Mouse (Mus musculus): ENCODE measurements around the gene Tex19.2. TPM values are rescaled to one million over a fixed set of nuclear protein-coding genes. Genes with fewer than 3 reads are reported as not detected.
"Not testable (repeated sequence)": the region's sequence is repeated elsewhere in the genome, so short reads cannot be mapped to it uniquely, and the experiment has no call there.

Tex19.2 gene
- polyA plus RNA-seq, 1 experiment from 2014 or later, result not detected

GRCm38 (mm10) chr11:121082857-121083500, 35.5 kb downstream of the Tex19.2 start:
- WGBS, result 43% methylated on average over 6 of the region's 6 CpGs
- H3K4me3 ChIP-seq (replicated peaks; ENCODE audit: low read length), result no peak overlapping the region
- H3K36me3 ChIP-seq (ENCODE audit: control insufficient read depth, insufficient read depth, low read length), result no peaks in the 10 kb centered on the region
- no peak for ATAC-seq (ENCODE audit: insufficient read depth, low FRiP score)
- peak overlapping the region; percentile 12; the same call in 1 of the 2 replicates for H3K4me2 ChIP-seq (ENCODE audit: low read depth, low read length)
- H3K9me3 ChIP-seq (replicated peaks; ENCODE audit: control insufficient read depth, low read length), result no peaks in the 10 kb centered on the region
- no peaks in the 10 kb centered on the region for H3K27me3 ChIP-seq (ENCODE audit: control insufficient read depth, insufficient read depth, low read length)
- peaks cover 10% of the 10 kb centered on the region for H3K4me1 ChIP-seq (ENCODE audit: control insufficient read depth, insufficient read depth, low read length)
- peak overlapping the region; percentile 21; the same call in 1 of the 2 replicates for H3K27ac ChIP-seq (ENCODE audit: low read length)
- H3K9ac ChIP-seq (ENCODE audit: low read length), result no peak overlapping the region

GRCm38 (mm10) chr11:121082250-121082649, 36.2 kb downstream of the Tex19.2 start:
- peaks cover 6% of the 10 kb centered on the region for H3K4me1 ChIP-seq (ENCODE audit: control insufficient read depth, insufficient read depth, low read length)
- ATAC-seq (ENCODE audit: insufficient read depth, low FRiP score), result no peak
- peak overlapping the region; percentile 12; the same call in 1 of the 2 replicates for H3K4me2 ChIP-seq (ENCODE audit: low read depth, low read length)
- H3K9me3 ChIP-seq (replicated peaks; ENCODE audit: control insufficient read depth, low read length), result no peaks in the 10 kb centered on the region
- H3K36me3 ChIP-seq (ENCODE audit: control insufficient read depth, insufficient read depth, low read length), result no peaks in the 10 kb centered on the region
- H3K27ac ChIP-seq (ENCODE audit: low read length), result 0 out of 2 replicates have a peak overlapping the region, but pooled peaks have one; percentile 21
- no peak overlapping the region for H3K4me3 ChIP-seq (replicated peaks; ENCODE audit: low read length)
- WGBS, result 78% methylated on average over 3 of the region's 3 CpGs
- H3K27me3 ChIP-seq (ENCODE audit: control insufficient read depth, insufficient read depth, low read length), result no peaks in the 10 kb centered on the region
- H3K9ac ChIP-seq (ENCODE audit: low read length), result no peak overlapping the region

DNA sequence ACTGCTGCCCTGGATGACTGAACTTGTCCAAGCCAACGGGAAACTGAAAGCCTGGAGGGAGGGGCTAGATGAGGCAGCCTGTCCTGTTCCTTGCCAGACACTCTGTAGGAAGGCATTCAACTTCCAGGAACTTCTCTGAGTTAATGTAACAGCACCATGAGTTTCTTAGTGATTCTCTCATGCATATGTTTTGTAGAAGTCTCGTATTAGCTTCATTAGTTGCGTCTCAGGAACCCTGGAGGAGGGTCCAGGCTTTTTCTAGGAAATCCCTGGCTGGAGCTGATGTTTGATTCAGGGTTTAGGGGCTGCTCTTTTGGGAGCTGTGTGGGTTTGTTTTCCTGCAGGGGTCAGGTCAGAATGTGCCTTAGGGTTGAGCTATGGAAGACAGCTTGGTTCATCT, 37.4 kb downstream of the Tex19.2 start, which contains the start of gene Sectm1a:
Gene Sectm1a, minus strand, starts transcription at position 101 of the 400 bp plus-strand sequence.
- 63% methylated on average over 3 of the region's 3 CpGs for WGBS
- Histone ChIP-seq H3K4me3 (replicated peaks; ENCODE audit: low read length) (no peak within 1 kb of the TSS), H3K27ac (ENCODE audit: low read length) (no peak within 1 kb of the TSS), H3K27me3 (ENCODE audit: control insufficient read depth, insufficient read depth, low read length) (no peaks in the 10 kb centered on the region), H3K4me2 (ENCODE audit: low read depth, low read length) (no peak within 1 kb of the TSS), H3K9me3 (replicated peaks; ENCODE audit: control insufficient read depth, low read length) (no peaks in the 10 kb centered on the region), H3K36me3 (ENCODE audit: control insufficient read depth, insufficient read depth, low read length) (no peaks in the 10 kb centered on the region), H3K4me1 (ENCODE audit: control insufficient read depth, insufficient read depth, low read length) (peaks cover 6% of the 10 kb centered on the region), H3K9ac (ENCODE audit: low read length) (no peak within 1 kb of the TSS)
- ATAC-seq (ENCODE audit: insufficient read depth, low FRiP score), result no peak

- H3K27ac ChIP-seq (ENCODE audit: low read length), result no peak overlapping the region
- WGBS, result 93% methylated on average over 8 of the region's 8 CpGs
- H3K4me3 ChIP-seq (replicated peaks; ENCODE audit: low read length), result no peak overlapping the region
- no peak overlapping the region for H3K4me2 ChIP-seq (ENCODE audit: low read depth, low read length)
- peaks cover 6% of the 10 kb centered on the region for H3K4me1 ChIP-seq (ENCODE audit: control insufficient read depth, insufficient read depth, low read length)
- no peaks in the 10 kb centered on the region for H3K9me3 ChIP-seq (replicated peaks; ENCODE audit: control insufficient read depth, low read length)
- H3K27me3 ChIP-seq (ENCODE audit: control insufficient read depth, insufficient read depth, low read length), result no peaks in the 10 kb centered on the region
- H3K36me3 ChIP-seq (ENCODE audit: control insufficient read depth, insufficient read depth, low read length), result no peaks in the 10 kb centered on the region
- no peak overlapping the region for H3K9ac ChIP-seq (ENCODE audit: low read length)
- no peak for ATAC-seq (ENCODE audit: insufficient read depth, low FRiP score)
Observed at GRCm38 (mm10) chr11:121080330-121080729, 38.1 kb downstream of the Tex19.2 start.

GRCm38 (mm10) chr11:121075655-121076054, 42.8 kb downstream of the Tex19.2 start:
- no peak overlapping the region for H3K4me3 ChIP-seq (replicated peaks; ENCODE audit: low read length)
- no peaks in the 10 kb centered on the region for H3K36me3 ChIP-seq (ENCODE audit: control insufficient read depth, insufficient read depth, low read length)
- no peaks in the 10 kb centered on the region for H3K9me3 ChIP-seq (replicated peaks; ENCODE audit: control insufficient read depth, low read length)
- no peak overlapping the region for H3K27ac ChIP-seq (ENCODE audit: low read length)
- no peak overlapping the region for H3K9ac ChIP-seq (ENCODE audit: low read length)
- H3K4me1 ChIP-seq (ENCODE audit: control insufficient read depth, insufficient read depth, low read length), result no peaks in the 10 kb centered on the region
- no peaks in the 10 kb centered on the region for H3K27me3 ChIP-seq (ENCODE audit: control insufficient read depth, insufficient read depth, low read length)
- 71% methylated on average over 5 of the region's 5 CpGs for WGBS
- no peak overlapping the region for H3K4me2 ChIP-seq (ENCODE audit: low read depth, low read length)
- no peak for ATAC-seq (ENCODE audit: insufficient read depth, low FRiP score)

DNA sequence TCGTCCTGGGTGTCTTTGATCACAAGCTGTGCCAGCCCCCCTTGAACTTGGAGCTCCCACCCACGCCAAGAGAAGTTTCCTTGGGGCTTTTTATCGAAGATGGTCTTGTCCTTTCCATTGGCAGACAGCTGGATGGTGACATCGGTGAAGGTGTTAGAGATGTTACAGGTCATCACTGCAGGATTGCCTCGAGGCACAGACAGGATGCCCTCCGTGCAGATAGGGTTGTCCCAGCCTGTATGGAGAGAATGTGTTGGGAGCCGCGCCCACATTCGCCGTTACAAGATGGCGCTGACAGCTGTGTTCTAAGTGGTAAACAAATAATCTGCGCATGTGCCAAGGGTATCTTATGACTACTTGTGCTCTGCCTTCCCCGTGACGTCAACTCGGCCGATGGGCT, 48.8 kb downstream of the Tex19.2 start:
- H3K36me3 ChIP-seq (ENCODE audit: control insufficient read depth, insufficient read depth, low read length); H3K9me3 ChIP-seq (replicated peaks; ENCODE audit: control insufficient read depth, low read length); H3K27ac ChIP-seq (ENCODE audit: low read length); H3K4me3 ChIP-seq (replicated peaks; ENCODE audit: low read length); H3K27me3 ChIP-seq (ENCODE audit: control insufficient read depth, insufficient read depth, low read length); ATAC-seq (ENCODE audit: insufficient read depth, low FRiP score); H3K9ac ChIP-seq (ENCODE audit: low read length); H3K4me2 ChIP-seq (ENCODE audit: low read depth, low read length); H3K4me1 ChIP-seq (ENCODE audit: control insufficient read depth, insufficient read depth, low read length): not testable (repeated sequence)
- 94% methylated on average over 11 of the region's 16 CpGs for WGBS

- no peak overlapping the region for H3K27ac ChIP-seq (ENCODE audit: low read length)
- 88% methylated on average over 2 of the region's 2 CpGs for WGBS
- H3K9ac ChIP-seq (ENCODE audit: low read length), result no peak overlapping the region
- H3K27me3 ChIP-seq (ENCODE audit: control insufficient read depth, insufficient read depth, low read length), result no peaks in the 10 kb centered on the region
- H3K9me3 ChIP-seq (replicated peaks; ENCODE audit: control insufficient read depth, low read length), result no peaks in the 10 kb centered on the region
- no peak overlapping the region for H3K4me2 ChIP-seq (ENCODE audit: low read depth, low read length)
- no peaks in the 10 kb centered on the region for H3K4me1 ChIP-seq (ENCODE audit: control insufficient read depth, insufficient read depth, low read length)
- H3K4me3 ChIP-seq (replicated peaks; ENCODE audit: low read length), result no peak overlapping the region
- no peak for ATAC-seq (ENCODE audit: insufficient read depth, low FRiP score)
- H3K36me3 ChIP-seq (ENCODE audit: control insufficient read depth, insufficient read depth, low read length), result no peaks in the 10 kb centered on the region
Observed at GRCm38 (mm10) chr11:121067895-121068294, 50.6 kb downstream of the Tex19.2 start.

Other genes with a start within 250 kb of the Tex19.2 start
- gene Ccdc57, start 185.8 kb downstream of the Tex19.2 start, polyA plus RNA-seq (2015; fragmentation: Nextera tagmentation; extraction: Ambion mirVana), result 5.2 and 5.3 TPM in 2 replicates
- 53.5 and 64.3 TPM in 2 replicates for gene Slc16a3, start 170.2 kb downstream of the Tex19.2 start, polyA plus RNA-seq (2015; fragmentation: Nextera tagmentation; extraction: Ambion mirVana)
- 104 and 114 TPM in 2 replicates for gene Csnk1d, start 127.3 kb downstream of the Tex19.2 start, polyA plus RNA-seq (2015; fragmentation: Nextera tagmentation; extraction: Ambion mirVana)
- 2.2 and 2.3 TPM in 2 replicates for gene Cd7, start 79.3 kb downstream of the Tex19.2 start, polyA plus RNA-seq (2015; fragmentation: Nextera tagmentation; extraction: Ambion mirVana)
- 3.1 and 5.2 TPM in 2 replicates for gene Sectm1b, start 55.1 kb downstream of the Tex19.2 start, polyA plus RNA-seq (2015; fragmentation: Nextera tagmentation; extraction: Ambion mirVana)
- gene Sectm1a, start 37.5 kb downstream of the Tex19.2 start, polyA plus RNA-seq (2015; fragmentation: Nextera tagmentation; extraction: Ambion mirVana), result 0.99 and 1.3 TPM in 2 replicates
- 0.12 TPM in 1 of 2 replicates, not detected in the other for gene Tex19.1, start 27.5 kb upstream of the Tex19.2 start, polyA plus RNA-seq (2015; fragmentation: Nextera tagmentation; extraction: Ambion mirVana)
- gene Uts2r, start 41.6 kb upstream of the Tex19.2 start, polyA plus RNA-seq (2015; fragmentation: Nextera tagmentation; extraction: Ambion mirVana), result 0.08 TPM in 1 of 2 replicates, not detected in the other
- gene Hexdc, start 85.8 kb upstream of the Tex19.2 start, polyA plus RNA-seq (2015; fragmentation: Nextera tagmentation; extraction: Ambion mirVana), result 8.5 and 9.4 TPM in 2 replicates
- 29.4 and 30.4 TPM in 2 replicates for gene Ogfod3, start 86.0 kb upstream of the Tex19.2 start, polyA plus RNA-seq (2015; fragmentation: Nextera tagmentation; extraction: Ambion mirVana)
- gene Cybc1, start 110.6 kb upstream of the Tex19.2 start, polyA plus RNA-seq (2015; fragmentation: Nextera tagmentation; extraction: Ambion mirVana), result 37.9 and 44.2 TPM in 2 replicates
- 52.8 and 65.6 TPM in 2 replicates for gene Narf, start 118.6 kb upstream of the Tex19.2 start, polyA plus RNA-seq (2015; fragmentation: Nextera tagmentation; extraction: Ambion mirVana)
- gene Foxk2, start 141.3 kb upstream of the Tex19.2 start, polyA plus RNA-seq (2015; fragmentation: Nextera tagmentation; extraction: Ambion mirVana), result 6.1 and 6.6 TPM in 2 replicates
- 78.3 and 91.2 TPM in 2 replicates for gene Wdr45b, start 235.8 kb upstream of the Tex19.2 start, polyA plus RNA-seq (2015; fragmentation: Nextera tagmentation; extraction: Ambion mirVana)

Data from stomach, embryonic 16.5 days (tissue).